Mouse (Mus musculus): ENCODE results near the gene Sntb2. TPM values are rescaled to one million over a fixed set of nuclear protein-coding genes. Genes with fewer than 3 reads are reported as not detected.

Sntb2 gene
- polyA plus RNA-seq, 1 experiment: 6.8 TPM

- no peak for DNase-seq (ENCODE audit: extremely low spot score in 1 of 2, low spot score in 1 of 2)
Measured at GRCm38 (mm10) chr8:106929155-106929913, 6.2 kb upstream of the Sntb2 start.

GRCm38 (mm10) chr8:106929921-106930320 lies 5.6 kb upstream of the Sntb2 start:
- no peak for DNase-seq (ENCODE audit: extremely low spot score in 1 of 2, low spot score in 1 of 2)

- DNase-seq (ENCODE audit: extremely low spot score in 1 of 2, low spot score in 1 of 2): no peak
Measured at GRCm38 (mm10) chr8:106932376-106933065, 3.0 kb upstream of the Sntb2 start.

GRCm38 (mm10) chr8:106933506-106934143 lies 1.9 kb upstream of the Sntb2 start:
- DNase-seq (ENCODE audit: extremely low spot score in 1 of 2, low spot score in 1 of 2): no peak

GRCm38 (mm10) chr8:106934226-106934977 lies 1.1 kb upstream of the Sntb2 start:
- no peak for DNase-seq (ENCODE audit: extremely low spot score in 1 of 2, low spot score in 1 of 2)

GRCm38 (mm10) chr8:106935899-106936477 lies 438 bp downstream of the Sntb2 start:
- peak in 1 of 2 experiments; percentile 29 for DNase-seq (ENCODE audit: extremely low spot score in 1 of 2, low spot score in 1 of 2)

- peak in 1 of 2 experiments; percentile 61 for DNase-seq (ENCODE audit: extremely low spot score in 1 of 2, low spot score in 1 of 2)
Measured at GRCm38 (mm10) chr8:106936478-106937051, 1.0 kb downstream of the Sntb2 start.

- no peak for DNase-seq (ENCODE audit: extremely low spot score in 1 of 2, low spot score in 1 of 2)
Measured at GRCm38 (mm10) chr8:106937081-106937800, 1.7 kb downstream of the Sntb2 start.

- no peak for DNase-seq (ENCODE audit: extremely low spot score in 1 of 2, low spot score in 1 of 2)
Measured at GRCm38 (mm10) chr8:106941806-106942205, 6.3 kb downstream of the Sntb2 start.

- DNase-seq (ENCODE audit: extremely low spot score in 1 of 2, low spot score in 1 of 2): no peak
Measured at GRCm38 (mm10) chr8:106943874-106944418, 8.4 kb downstream of the Sntb2 start.

GRCm38 (mm10) chr8:106944756-106945155 lies 9.2 kb downstream of the Sntb2 start:
- DNase-seq (ENCODE audit: extremely low spot score in 1 of 2, low spot score in 1 of 2): peak in 1 of 2 experiments; percentile 20

- peak in 1 of 2 experiments; percentile 42 for DNase-seq (ENCODE audit: extremely low spot score in 1 of 2, low spot score in 1 of 2)
Measured at GRCm38 (mm10) chr8:106948678-106949243, 13.2 kb downstream of the Sntb2 start.

- DNase-seq (ENCODE audit: extremely low spot score in 1 of 2, low spot score in 1 of 2): no peak
Measured at GRCm38 (mm10) chr8:106951707-106952106, 16.2 kb downstream of the Sntb2 start.

- DNase-seq (ENCODE audit: extremely low spot score in 1 of 2, low spot score in 1 of 2): no peak
Measured at GRCm38 (mm10) chr8:106953571-106953970, 18.0 kb downstream of the Sntb2 start.

- DNase-seq (ENCODE audit: extremely low spot score in 1 of 2, low spot score in 1 of 2): no peak
Measured at GRCm38 (mm10) chr8:106957086-106957485, 21.5 kb downstream of the Sntb2 start.

GRCm38 (mm10) chr8:106958212-106958611 lies 22.7 kb downstream of the Sntb2 start:
- DNase-seq (ENCODE audit: extremely low spot score in 1 of 2, low spot score in 1 of 2): no peak

- DNase-seq (ENCODE audit: extremely low spot score in 1 of 2, low spot score in 1 of 2): no peak
Measured at GRCm38 (mm10) chr8:106959626-106960025, 24.1 kb downstream of the Sntb2 start.

- no peak for DNase-seq (ENCODE audit: extremely low spot score in 1 of 2, low spot score in 1 of 2)
Measured at GRCm38 (mm10) chr8:106962322-106962721, 26.8 kb downstream of the Sntb2 start.

- DNase-seq (ENCODE audit: extremely low spot score in 1 of 2, low spot score in 1 of 2): no peak
Measured at GRCm38 (mm10) chr8:106963365-106963764, 27.8 kb downstream of the Sntb2 start.

Measured in frontal cortex, adult 2 months (tissue).